Mouse (Mus musculus) midbrain, embryonic 12.5 days (tissue): ENCODE data around the gene Hoxa10. TPM values are rescaled to one million over a fixed set of nuclear protein-coding genes. Genes with fewer than 3 reads are reported as not detected.

ENCODE experiments used
- ATAC-seq: fragments of 200-750 bp; cut with Nextera tagmentation; 2 replicates; pipeline ENCODE4 v1.8.0; 2017; ENCODE audit warnings: low read depth, moderate TSS enrichment, moderate library complexity; ENCODE audit not compliant: low FRiP score
- H3K27ac ChIP-seq: fragments of 300-500 bp; sonication (generic); replicated peaks from 2 replicates; pipeline ENCODE4 v1.5.1; 2016; ENCODE audit warnings: mild to moderate bottlenecking
- H3K27me3 ChIP-seq: fragments of 300-500 bp; sonication (generic); 2 replicates; pipeline ENCODE4 v1.6.1; 2016; ENCODE audit warnings: mild to moderate bottlenecking
- H3K36me3 ChIP-seq: fragments of 300-500 bp; sonication (generic); 2 replicates; pipeline ENCODE4 v1.6.1; 2016
- H3K4me1 ChIP-seq: fragments of 300-500 bp; sonication (generic); 2 replicates; pipeline ENCODE4 v1.6.1; 2016
- H3K4me2 ChIP-seq: fragments of 300-500 bp; sonication (generic); replicated peaks from 2 replicates; pipeline ENCODE4 v1.6.1; 2016; ENCODE audit warnings: mild to moderate bottlenecking, moderate library complexity
- H3K4me3 ChIP-seq: fragments of 300-500 bp; sonication (generic); 2 replicates; pipeline ENCODE4 v1.5.1; 2016; ENCODE audit warnings: mild to moderate bottlenecking
- H3K9ac ChIP-seq: fragments of 300-500 bp; sonication (generic); replicated peaks from 2 replicates; pipeline ENCODE4 v1.6.1; 2016; ENCODE audit warnings: mild to moderate bottlenecking, moderate library complexity
- H3K9me3 ChIP-seq: fragments of 300-500 bp; sonication (generic); 2 replicates; pipeline ENCODE4 v1.6.1; 2016; ENCODE audit warnings: mild to moderate bottlenecking
- WGBS: fragments of 180-500 bp; shearing (Covaris S2); methylation state at CpG from one replicate; pipeline ENCODE4 v1.1.7; 2016; 5-methylcytosine and 5-hydroxymethylcytosine counted together
- microRNA counts: library from miRNA; unstranded; fragments of <30 nt; microRNA quantifications from one replicate; lab custom pipeline; 2017
- microRNA-seq: library from miRNA; unstranded; fragments of <30 nt; microRNA quantifications from one replicate; pipeline ENCODE4, GENCODE M21; 2017
- polyA plus RNA-seq: library from polyadenylated mRNA; unstranded; fragments of >200 nt; fragmentation: Nextera tagmentation; extraction: Ambion mirVana; gene quantifications from 2 replicates; pipeline ENCODE4 v1.2.1, GENCODE M21; 2016

Hoxa10 gene
- polyA plus RNA-seq, 1 experiment from 2014 or later, result not detected

- no peaks in the 10 kb centered on the region for H3K9me3 ChIP-seq
- H3K9ac ChIP-seq, result no peak overlapping the region
- H3K27me3 ChIP-seq, result peaks cover 100% of the 10 kb centered on the region
- no peak for ATAC-seq
- 6% methylated on average over 3 of the region's 3 CpGs for WGBS
- H3K4me3 ChIP-seq, result no peak overlapping the region
- no peaks in the 10 kb centered on the region for H3K36me3 ChIP-seq
- H3K27ac ChIP-seq, result no peak overlapping the region
- no peaks in the 10 kb centered on the region for H3K4me1 ChIP-seq
- H3K4me2 ChIP-seq, result no peak overlapping the region
These were observed 54.8 kb downstream of the Hoxa10 start for GRCm38 (mm10) chr6:52185834-52186233.

- Histone ChIP-seq H3K27me3 (peaks cover 100% of the 10 kb centered on the region), H3K4me1 (no peaks in the 10 kb centered on the region), H3K4me2 (no peak overlapping the region), H3K27ac (no peak overlapping the region), H3K9ac (no peak overlapping the region), H3K4me3 (no peak overlapping the region), H3K9me3 (no peaks in the 10 kb centered on the region), H3K36me3 (no peaks in the 10 kb centered on the region)
- ATAC-seq, result no peak
- 2% methylated on average over 19 of the region's 19 CpGs for WGBS
These were observed 55.4 kb downstream of the Hoxa10 start for GRCm38 (mm10) chr6:52185222-52185621.

DNA sequence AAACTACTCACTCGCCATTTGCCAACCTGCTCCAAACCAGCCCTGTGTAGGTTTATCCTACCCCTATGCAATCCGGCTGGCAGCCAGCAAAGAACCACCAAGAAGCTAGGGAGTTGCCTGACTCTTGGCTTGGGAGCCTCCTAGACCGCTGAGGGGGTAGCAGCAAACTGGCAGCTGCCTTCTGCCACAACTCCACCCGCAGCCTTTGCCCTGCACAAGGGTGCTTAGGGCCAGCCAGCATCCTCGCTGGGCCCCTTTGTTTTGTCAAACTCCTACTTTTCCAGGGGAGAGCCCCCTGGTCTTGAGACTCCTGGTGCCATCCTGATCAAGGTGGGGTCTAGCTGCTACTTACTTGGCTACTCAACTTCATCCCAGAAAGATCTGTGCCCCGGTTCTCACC is 56.0 kb downstream of the Hoxa10 start:
- H3K36me3 ChIP-seq, result no peaks in the 10 kb centered on the region
- no peaks in the 10 kb centered on the region for H3K4me1 ChIP-seq
- H3K27ac ChIP-seq, result no peak overlapping the region
- peaks cover 100% of the 10 kb centered on the region for H3K27me3 ChIP-seq
- no peak for ATAC-seq
- H3K9me3 ChIP-seq, result no peaks in the 10 kb centered on the region
- H3K4me3 ChIP-seq, result no peak overlapping the region
- no peak overlapping the region for H3K4me2 ChIP-seq
- WGBS, result 3% methylated on average over 6 of the region's 6 CpGs
- no peak overlapping the region for H3K9ac ChIP-seq

GRCm38 (mm10) chr6:52183311-52184080 is 57.2 kb downstream of the Hoxa10 start:
- H3K4me2 ChIP-seq, result no peak overlapping the region
- H3K9ac ChIP-seq, result no peak overlapping the region
- peaks cover 100% of the 10 kb centered on the region for H3K27me3 ChIP-seq
- no peak for ATAC-seq
- H3K27ac ChIP-seq, result no peak overlapping the region
- no peak overlapping the region for H3K4me3 ChIP-seq
- 7% methylated on average over 10 of the region's 10 CpGs for WGBS
- no peaks in the 10 kb centered on the region for H3K4me1 ChIP-seq
- H3K36me3 ChIP-seq, result no peaks in the 10 kb centered on the region
- no peaks in the 10 kb centered on the region for H3K9me3 ChIP-seq

GRCm38 (mm10) chr6:52182793-52183192 is 57.9 kb downstream of the Hoxa10 start:
- Histone ChIP-seq H3K9ac (no peak overlapping the region), H3K27me3 (peaks cover 100% of the 10 kb centered on the region), H3K4me3 (no peak overlapping the region), H3K27ac (no peak overlapping the region), H3K4me1 (no peaks in the 10 kb centered on the region), H3K9me3 (no peaks in the 10 kb centered on the region), H3K4me2 (no peak overlapping the region), H3K36me3 (no peaks in the 10 kb centered on the region)
- ATAC-seq, result no peak
- WGBS, result 4% methylated on average over 1 of the region's 1 CpGs

DNA sequence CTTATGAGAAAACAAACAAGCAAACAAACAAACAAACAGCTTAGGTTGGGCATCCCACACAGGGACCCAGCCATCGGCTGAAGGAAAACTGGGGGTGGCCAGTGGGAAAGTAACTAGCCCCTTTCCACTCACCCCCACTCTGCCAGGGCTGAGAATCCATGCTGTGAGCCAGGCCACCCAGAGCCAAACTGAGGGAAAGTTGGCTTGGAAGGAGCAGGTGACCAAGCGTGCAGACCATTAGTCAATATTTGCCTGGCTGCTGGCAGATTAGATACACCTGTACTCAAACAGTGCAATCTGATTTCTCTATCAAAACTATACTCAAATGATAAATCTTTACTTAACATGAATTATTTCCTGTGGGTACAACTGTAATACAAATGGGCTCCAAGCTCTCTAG is 58.6 kb downstream of the Hoxa10 start:
- Histone ChIP-seq H3K4me1 (no peaks in the 10 kb centered on the region), H3K9ac (no peak overlapping the region), H3K27me3 (peaks cover 100% of the 10 kb centered on the region), H3K4me3 (no peak overlapping the region), H3K4me2 (no peak overlapping the region), H3K27ac (no peak overlapping the region), H3K36me3 (no peaks in the 10 kb centered on the region), H3K9me3 (no peaks in the 10 kb centered on the region)
- ATAC-seq, result no peak
- WGBS, result 12% methylated on average over 2 of the region's 2 CpGs

MicroRNAs within 50 kb of the gene (microRNA counts, 519-probe panel; counts per million panel counts)
- not detected for microRNA mmu-miR-196b (lab: Ali Mortazavi, UCI)

Small RNA genes lying within 50 kb of the gene (microRNA-seq; reads per million reads assigned to microRNA genes)
- 41.8 reads per million, percentile 42 among the genes with 10 or more reads in this experiment for gene Mir196b

Other genes with a start within 250 kb of the Hoxa10 start
- 6.8 and 7.9 TPM in 2 replicates for gene Skap2, start 228.3 kb downstream of the Hoxa10 start, polyA plus RNA-seq
- 0.48 and 0.83 TPM in 2 replicates for gene Hoxa1, start 82.5 kb downstream of the Hoxa10 start, polyA plus RNA-seq
- 0.13 TPM in 1 of 2 replicates, not detected in the other for gene Hoxa2, start 76.0 kb downstream of the Hoxa10 start, polyA plus RNA-seq
- gene 5730596B20Rik, start 63.4 kb downstream of the Hoxa10 start, polyA plus RNA-seq, result not detected in 2 replicates
- gene Hoxa4, start 49.1 kb downstream of the Hoxa10 start, polyA plus RNA-seq, result not detected in 2 replicates
- not detected in 2 replicates for gene Hoxa5, start 36.3 kb downstream of the Hoxa10 start, polyA plus RNA-seq
- gene Hoxa6, start 32.1 kb downstream of the Hoxa10 start, polyA plus RNA-seq, result not detected in 2 replicates
- 0.09 TPM in 1 of 2 replicates, not detected in the other for gene Hoxa3, start 27.5 kb downstream of the Hoxa10 start, polyA plus RNA-seq
- not detected in 2 replicates for gene Gm28308, start 27.5 kb downstream of the Hoxa10 start, polyA plus RNA-seq
- gene Hoxa7, start 19.0 kb downstream of the Hoxa10 start, polyA plus RNA-seq, result not detected in 2 replicates
- gene Hoxa9, start 9.8 kb downstream of the Hoxa10 start, polyA plus RNA-seq, result not detected in 2 replicates
- gene Hoxa11, start 5.0 kb upstream of the Hoxa10 start, polyA plus RNA-seq, result not detected in 2 replicates
- gene Hoxa13, start 20.0 kb upstream of the Hoxa10 start, polyA plus RNA-seq, result not detected in 2 replicates
- 0.81 and 0.82 TPM in 2 replicates for gene Evx1, start 72.6 kb upstream of the Hoxa10 start, polyA plus RNA-seq